Mouse (Mus musculus) 3134 (cell line): ENCODE data around the gene Chl1.

Experiments
- DNase-seq: peaks from one replicate; pipeline ENCODE4 v3.0.0-alpha.2; 2011; ENCODE audit warnings: low spot score; ENCODE audit not compliant: insufficient read length; ENCODE audit errors: extremely low read depth

The Chl1 gene

DNA sequence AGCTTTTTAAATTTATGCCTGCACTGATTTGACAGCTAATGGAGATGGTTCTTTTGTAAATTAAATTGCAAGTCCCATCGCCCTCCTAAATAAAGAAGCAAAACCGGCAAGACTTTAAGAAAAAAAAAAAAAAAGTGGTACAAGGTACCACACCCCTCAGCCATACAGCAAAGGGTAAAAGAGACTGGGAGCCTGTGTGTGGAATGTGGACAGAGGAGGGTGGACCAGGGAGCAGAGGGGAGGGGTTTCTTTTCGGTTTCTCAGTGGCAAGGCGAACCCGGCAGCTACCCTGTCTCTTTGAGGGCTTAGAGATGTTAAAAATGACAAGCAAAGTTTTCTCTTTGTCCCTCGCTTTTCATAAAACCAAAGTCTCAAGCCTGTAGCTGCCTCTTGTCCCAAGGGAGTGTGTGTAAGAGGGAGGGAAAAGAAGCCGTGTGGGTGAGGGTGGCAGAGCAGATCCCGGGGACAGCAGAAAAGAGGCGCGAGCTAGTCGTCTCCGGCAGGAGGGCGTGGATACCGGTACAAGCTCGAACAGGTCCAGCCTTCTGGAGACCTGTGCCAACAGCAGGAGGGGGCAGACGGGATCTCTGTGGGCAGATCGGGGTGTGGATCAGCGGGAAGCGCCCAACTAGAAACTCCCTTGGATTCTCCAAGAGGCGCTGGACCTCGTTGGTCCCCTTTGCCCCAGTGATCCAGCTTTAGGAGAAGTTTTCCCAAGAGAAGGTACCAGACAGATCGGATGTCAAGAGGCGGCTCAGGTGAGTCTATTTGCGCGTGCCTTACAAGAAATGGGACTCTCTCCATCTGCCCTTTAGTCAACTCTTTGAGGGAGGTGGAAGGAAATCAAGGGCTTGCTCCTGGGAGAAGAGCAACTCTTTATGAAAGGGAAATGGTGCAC lies at the start of gene Chl1:
Gene Chl1, plus strand, starts transcription at position 195 of the 898 bp plus-strand sequence.
- peak; percentile 20 for DNase-seq

GRCm38 (mm10) chr6:103465479-103466080 lies 44.8 kb upstream of the Chl1 start:
- no peak for DNase-seq

- DNase-seq = no peak
Observed at GRCm38 (mm10) chr6:103473316-103473715, 37.1 kb upstream of the Chl1 start.

GRCm38 (mm10) chr6:103487199-103487598 lies 23.2 kb upstream of the Chl1 start:
- DNase-seq = no peak

DNA sequence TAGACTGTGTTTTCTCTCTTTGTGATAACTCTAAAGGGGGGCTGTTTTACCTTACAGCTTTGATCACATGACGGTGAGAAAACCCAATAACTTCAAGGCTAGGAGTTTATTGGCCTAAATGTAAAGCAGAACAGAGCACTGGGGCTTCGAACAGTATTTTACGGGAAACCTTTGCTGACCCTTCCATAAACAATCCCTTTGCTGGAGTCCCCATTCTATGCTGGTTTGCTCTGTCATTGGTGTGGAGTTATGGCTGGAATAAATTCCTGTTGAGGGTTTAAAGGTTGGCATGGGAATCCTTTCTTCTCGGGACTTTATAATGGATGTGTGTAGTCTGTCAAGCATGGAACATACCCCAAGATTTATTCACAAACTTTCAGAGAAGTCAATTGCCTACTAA lies 12.0 kb upstream of the Chl1 start:
- DNase-seq = no peak

- no peak for DNase-seq
Observed at GRCm38 (mm10) chr6:103504065-103504464, 6.3 kb upstream of the Chl1 start.

DNA sequence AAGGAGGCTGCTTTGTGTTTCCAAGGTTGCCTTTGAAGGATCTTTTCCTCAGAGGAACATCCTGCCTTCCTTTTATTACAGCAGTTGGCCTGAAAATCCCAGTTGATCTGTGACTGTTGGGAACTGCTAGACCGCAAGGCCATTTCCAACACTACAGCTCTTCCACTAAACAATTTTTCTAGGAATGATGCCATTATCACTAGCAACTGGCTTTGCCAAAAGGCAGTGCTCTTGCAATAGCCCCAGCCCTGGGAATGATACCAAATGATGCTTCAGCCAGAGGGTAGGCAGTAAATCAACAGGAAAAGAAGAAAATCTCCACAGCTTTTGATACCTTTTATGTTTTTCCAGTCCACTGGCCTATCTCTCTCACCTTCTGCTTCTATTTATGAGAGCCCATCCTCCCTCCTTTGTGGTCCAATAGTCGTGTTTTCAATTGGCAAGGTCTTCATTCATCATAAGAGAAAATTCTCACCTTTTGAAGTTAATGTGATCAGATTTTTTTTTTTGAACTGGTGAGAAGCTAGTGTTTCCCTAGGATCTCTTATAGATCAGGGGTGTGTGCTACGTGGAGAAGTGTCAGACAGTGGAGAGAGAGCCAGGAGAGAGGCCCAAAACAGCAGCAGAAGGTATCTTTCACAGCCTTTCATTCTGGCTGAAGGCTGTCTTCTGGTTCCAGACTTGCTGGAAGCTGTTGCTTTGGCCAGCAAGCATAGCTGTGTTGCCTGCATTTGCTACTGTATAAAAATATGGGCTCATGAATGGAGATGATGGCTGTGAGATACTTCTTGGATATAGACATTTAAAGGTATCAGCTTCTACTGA lies 2.4 kb upstream of the Chl1 start:
- no peak for DNase-seq

GRCm38 (mm10) chr6:103509596-103509995 lies 790 bp upstream of the Chl1 start:
- no peak for DNase-seq

DNA sequence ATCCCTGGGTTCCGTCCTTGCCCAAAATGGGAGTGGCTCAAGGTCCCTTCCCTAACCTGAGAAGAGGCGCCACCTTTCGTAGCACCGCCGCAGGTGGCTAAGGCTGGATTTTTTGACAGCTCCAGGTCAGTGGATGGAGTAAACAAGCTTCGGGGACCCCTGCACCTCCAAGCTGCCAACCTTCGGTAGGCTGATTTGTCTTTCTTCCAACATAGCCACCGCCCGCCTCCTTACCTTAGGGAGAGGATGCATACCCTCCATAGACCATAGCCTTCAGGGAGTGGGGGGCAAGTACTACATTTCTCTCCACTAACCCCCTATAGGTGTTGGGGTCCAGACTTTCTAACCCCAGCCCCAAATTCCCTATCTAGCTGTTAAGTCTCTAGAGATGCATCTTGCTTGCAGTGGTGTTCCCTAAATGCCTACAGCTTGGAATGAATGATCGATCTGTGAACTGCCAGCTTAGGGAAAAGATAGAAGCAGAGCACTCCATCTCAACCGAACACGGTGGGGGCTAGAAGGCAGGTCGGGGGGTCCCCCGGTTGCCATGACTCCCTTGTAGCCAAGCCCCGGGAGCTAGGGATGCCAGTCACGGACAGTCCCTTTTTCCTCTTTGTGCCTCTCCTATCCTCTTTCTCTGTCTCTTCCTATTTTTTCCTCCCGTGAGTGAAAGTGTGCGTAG lies 1.0 kb downstream of the Chl1 start:
- no peak for DNase-seq

GRCm38 (mm10) chr6:103511972-103512565 lies 1.7 kb downstream of the Chl1 start:
- peak; percentile 23 for DNase-seq

DNA sequence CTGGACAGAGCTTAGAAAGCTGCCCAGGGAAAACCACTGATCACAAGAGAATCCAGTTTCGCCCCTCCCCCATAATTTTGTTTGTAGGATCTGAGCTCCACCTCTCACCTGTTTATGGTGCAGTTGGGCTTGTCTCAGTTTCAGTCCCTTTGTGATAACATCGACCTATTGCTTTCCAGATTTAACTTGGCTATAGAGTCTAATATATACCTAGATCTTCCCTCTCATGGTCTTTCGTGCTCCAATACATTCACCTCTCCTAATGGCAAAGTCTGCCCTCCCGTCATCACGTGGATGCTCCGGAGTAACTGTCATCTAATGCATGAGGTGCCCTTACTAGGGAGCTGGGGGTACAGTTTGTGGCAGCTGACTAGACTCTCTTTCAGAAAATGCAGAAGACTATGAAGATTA lies 2.5 kb downstream of the Chl1 start:
- no peak for DNase-seq

DNA sequence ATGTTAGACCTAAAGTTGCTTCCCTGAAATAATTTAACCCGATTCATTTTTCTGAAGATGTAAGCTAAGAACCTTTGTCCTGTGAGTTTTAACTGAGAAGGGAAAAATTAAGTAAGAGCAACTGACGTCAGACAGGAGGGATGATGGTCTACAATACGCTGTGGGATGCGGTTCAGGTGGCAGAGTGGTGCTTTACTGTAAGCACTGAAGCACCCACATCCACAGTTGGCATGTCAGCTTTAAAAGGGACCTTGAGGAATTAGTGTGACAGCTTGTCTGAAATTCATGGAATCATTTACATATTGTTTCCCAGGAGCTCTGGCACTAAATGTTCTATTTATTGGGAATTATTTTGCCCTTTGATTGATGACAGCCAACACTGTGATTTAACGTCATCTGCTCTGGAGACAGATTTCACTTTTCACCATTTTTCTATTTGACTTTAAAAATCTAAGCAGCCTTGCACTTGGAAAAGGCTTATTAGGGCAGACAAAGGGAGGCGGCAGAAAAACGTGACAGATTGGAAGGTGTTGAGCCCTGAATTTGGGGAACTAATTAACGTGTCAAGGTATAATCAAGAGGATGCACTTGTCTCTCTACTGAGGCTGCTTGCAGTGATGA lies 3.3 kb downstream of the Chl1 start:
- DNase-seq = no peak

DNA sequence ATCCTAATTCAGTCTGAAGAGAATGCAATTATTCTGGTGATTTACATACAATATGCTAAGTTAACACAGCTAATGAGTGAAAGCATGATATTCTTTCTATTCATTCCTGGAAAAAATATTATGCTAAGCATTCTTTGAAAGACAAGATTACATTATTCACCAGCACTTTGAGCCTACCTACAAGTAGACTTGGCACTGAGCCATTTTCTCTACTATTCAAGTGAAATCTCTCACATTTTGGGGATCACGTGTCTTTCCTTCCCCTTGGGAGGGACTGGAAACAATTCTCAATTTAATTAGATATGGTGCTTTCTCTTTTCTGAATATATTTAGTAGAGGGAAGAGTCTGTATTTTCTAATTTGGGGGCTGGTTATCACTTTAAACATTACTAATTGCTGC lies 4.0 kb downstream of the Chl1 start:
- no peak for DNase-seq

GRCm38 (mm10) chr6:103514756-103515155 lies 4.4 kb downstream of the Chl1 start:
- DNase-seq = no peak

DNA sequence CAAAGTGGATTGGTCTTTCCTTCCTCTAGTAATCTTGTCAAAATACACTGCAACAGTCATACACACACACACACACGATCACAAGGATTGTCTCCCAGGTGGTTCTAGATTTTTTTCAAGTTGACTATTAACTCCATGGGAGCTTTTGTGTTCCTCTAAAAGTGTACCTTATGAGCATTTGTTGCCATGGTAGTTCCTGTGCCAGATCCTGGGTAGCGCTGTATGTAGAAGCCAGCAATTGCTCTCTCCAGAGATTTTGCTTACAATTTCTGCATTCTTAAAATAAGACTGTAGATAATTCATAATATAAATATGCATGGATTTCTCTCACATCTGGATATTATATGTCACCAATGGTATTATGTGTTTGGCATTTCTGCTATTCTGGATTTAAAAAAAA lies 9.2 kb downstream of the Chl1 start:
- no peak for DNase-seq

DNA sequence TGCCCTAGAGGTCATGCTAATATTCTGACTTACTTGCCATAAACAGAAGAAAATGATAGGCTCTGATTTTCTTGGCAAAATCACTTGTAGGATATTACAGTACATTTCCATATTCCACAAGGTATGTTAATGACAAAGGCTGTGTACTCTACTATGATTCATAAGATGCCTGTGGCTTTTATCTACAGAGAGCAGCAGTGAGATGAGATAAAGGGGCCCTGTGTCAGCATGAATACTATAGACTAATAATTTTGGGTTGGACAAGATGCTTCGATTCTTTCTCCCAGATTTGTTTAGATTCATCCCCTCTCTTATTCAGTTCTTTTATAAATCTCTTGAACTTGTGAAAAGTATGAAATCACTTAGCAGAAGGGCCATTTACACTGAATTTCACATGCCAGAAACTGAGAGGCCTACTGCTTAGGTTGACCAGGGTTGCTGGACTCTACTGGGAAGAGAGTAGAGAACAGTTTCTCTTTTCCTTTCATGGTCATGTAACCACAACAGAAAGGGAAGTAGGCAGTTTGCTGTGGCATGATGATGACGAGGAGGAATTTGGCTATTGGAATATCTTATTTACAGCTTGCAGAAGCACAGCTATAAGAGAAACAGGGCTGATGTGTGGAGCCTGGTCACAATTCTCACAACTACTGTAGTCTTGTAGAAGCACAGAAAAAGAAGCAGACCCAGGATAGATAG lies 15.1 kb downstream of the Chl1 start:
- DNase-seq = no peak

DNA sequence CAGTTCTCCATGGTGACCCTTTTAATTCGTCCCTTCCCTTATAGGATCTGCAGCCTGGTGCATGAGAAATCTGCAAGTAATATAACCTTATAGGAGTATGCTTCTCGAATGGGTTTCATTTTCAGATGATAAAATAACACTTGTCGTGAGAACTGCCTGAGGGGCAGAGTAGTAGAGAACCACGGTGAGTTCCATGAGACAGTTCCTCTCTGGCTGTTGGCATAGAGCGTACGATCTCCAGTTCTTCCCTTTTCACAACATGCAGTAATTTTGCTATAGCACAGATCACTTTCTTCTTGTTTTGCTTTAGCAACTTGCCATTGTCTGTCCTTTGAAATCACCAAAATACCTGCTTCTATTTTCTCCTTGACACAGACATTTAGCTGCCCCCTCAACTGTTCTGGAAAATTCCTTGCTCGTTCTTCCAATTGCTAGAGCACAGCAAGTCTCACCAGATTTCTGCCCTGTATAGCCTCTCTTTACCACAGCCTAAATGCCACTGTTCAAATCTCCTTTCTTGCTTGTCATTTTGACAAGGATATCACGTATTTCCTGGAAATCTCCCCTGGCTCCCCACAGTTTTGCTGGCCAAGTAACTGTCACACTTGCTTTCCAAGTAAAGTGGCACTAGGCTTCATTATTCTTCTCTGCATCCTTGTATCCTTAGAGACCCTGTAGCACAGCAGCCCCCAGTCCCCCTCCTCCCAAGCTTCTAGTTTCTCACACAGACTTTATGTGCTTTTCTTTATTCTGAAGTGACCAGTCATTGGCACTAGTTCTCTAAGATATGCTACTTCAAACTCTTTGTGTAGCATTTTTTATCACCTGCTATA lies 16.8 kb downstream of the Chl1 start:
- no peak for DNase-seq

- no peak for DNase-seq
Observed at GRCm38 (mm10) chr6:103533048-103533447, 22.7 kb downstream of the Chl1 start.
